Mouse (Mus musculus) midbrain, embryonic 16.5 days (tissue): ENCODE data around the gene Mfsd10. TPM values are rescaled to one million over a fixed set of nuclear protein-coding genes. Genes with fewer than 3 reads are reported as not detected.

Experiments used
- ATAC-seq: fragments of 200-750 bp; cut with Nextera tagmentation; 2 replicates; pipeline ENCODE4 v1.8.0; 2017; ENCODE audit warnings: moderate TSS enrichment
- H3K27ac ChIP-seq: fragments of 300-500 bp; sonication (generic); 2 replicates; pipeline ENCODE4 v1.5.1; 2014; ENCODE audit warnings: mild to moderate bottlenecking, low read length, mixed read lengths
- H3K27me3 ChIP-seq: fragments of 300-500 bp; sonication (generic); 2 replicates; pipeline ENCODE4 v1.6.1; 2014; ENCODE audit warnings: low read depth, low read length, mixed read lengths; ENCODE audit not compliant: control insufficient read depth, insufficient read depth
- H3K36me3 ChIP-seq: fragments of 300-500 bp; sonication (generic); 2 replicates; pipeline ENCODE4 v1.6.1; 2014; ENCODE audit warnings: mild to moderate bottlenecking, low read length, moderate library complexity, mixed read lengths; ENCODE audit not compliant: control insufficient read depth, insufficient read depth
- H3K4me1 ChIP-seq: fragments of 300-500 bp; sonication (generic); 2 replicates; pipeline ENCODE4 v1.6.1; 2014; ENCODE audit warnings: mild to moderate bottlenecking, low read length, mixed read lengths; ENCODE audit not compliant: control insufficient read depth, insufficient read depth
- H3K4me2 ChIP-seq: fragments of 300-500 bp; sonication (generic); 2 replicates; pipeline ENCODE4 v1.6.1; 2014; ENCODE audit warnings: mild to moderate bottlenecking, low read length, mixed read lengths
- H3K4me3 ChIP-seq: fragments of 300-500 bp; sonication (generic); 2 replicates; pipeline ENCODE4 v1.5.1; 2014; ENCODE audit warnings: low read depth, mild to moderate bottlenecking, low read length, moderate library complexity, mixed read lengths
- H3K9ac ChIP-seq: fragments of 300-500 bp; sonication (generic); 2 replicates; pipeline ENCODE4 v1.6.1; 2014; ENCODE audit warnings: low read depth, low read length, mixed read lengths
- H3K9me3 ChIP-seq: fragments of 300-500 bp; sonication (generic); replicated peaks from 2 replicates; pipeline ENCODE4 v1.6.1; 2014; ENCODE audit warnings: mild to moderate bottlenecking, low read length, mixed read lengths; ENCODE audit not compliant: control insufficient read depth, poor library complexity, severe bottlenecking
- WGBS: fragments of 180-500 bp; shearing (Covaris S2); extraction: QIAGEN DNeasy Blood & Tissue Kit; methylation state at CpG from one replicate; pipeline ENCODE4 v1.1.7; 2014; 5-methylcytosine and 5-hydroxymethylcytosine counted together
- polyA plus RNA-seq: library from polyadenylated mRNA; unstranded; fragments of >200 nt; fragmentation: Nextera tagmentation; extraction: Ambion mirVana; gene quantifications from 2 replicates; pipeline ENCODE4 v1.2.1, GENCODE M21; 2015

Gene Mfsd10
- polyA plus RNA-seq, 1 experiment from 2014 or later = 110 TPM

GRCm38 (mm10) chr5:34590702-34591101 is 46.3 kb downstream of the Mfsd10 start:
- no peaks in the 10 kb centered on the region for H3K27me3 ChIP-seq
- H3K4me1 ChIP-seq = peaks cover 17% of the 10 kb centered on the region
- no peak for ATAC-seq
- H3K27ac ChIP-seq = no peak overlapping the region
- WGBS = 32% methylated on average over 4 of the region's 4 CpGs
- H3K4me3 ChIP-seq = no peak overlapping the region
- H3K9ac ChIP-seq = no peak overlapping the region
- H3K36me3 ChIP-seq = peaks cover 3% of the 10 kb centered on the region; the same call in 1 of the 2 replicates
- no peak overlapping the region for H3K4me2 ChIP-seq
- H3K9me3 ChIP-seq = no peaks in the 10 kb centered on the region

GRCm38 (mm10) chr5:34590059-34590458 is 47.0 kb downstream of the Mfsd10 start:
- Histone ChIP-seq H3K9me3 (no peaks in the 10 kb centered on the region), H3K36me3 (peaks cover 3% of the 10 kb centered on the region; the same call in 1 of the 2 replicates), H3K27ac (no peak overlapping the region), H3K4me2 (no peak overlapping the region), H3K4me1 (peaks cover 17% of the 10 kb centered on the region), H3K4me3 (no peak overlapping the region), H3K27me3 (no peaks in the 10 kb centered on the region), H3K9ac (no peak overlapping the region)
- ATAC-seq = no peak
- 7% methylated on average over 5 of the region's 5 CpGs for WGBS

GRCm38 (mm10) chr5:34587881-34588280 is 49.1 kb downstream of the Mfsd10 start:
- WGBS = 62% methylated on average over 5 of the region's 5 CpGs

GRCm38 (mm10) chr5:34585216-34585615 is 51.8 kb downstream of the Mfsd10 start:
- Histone ChIP-seq H3K27ac (no peak overlapping the region), H3K9ac (no peak overlapping the region), H3K36me3 (no peaks in the 10 kb centered on the region), H3K4me2 (no peak overlapping the region), H3K4me3 (no peak overlapping the region), H3K4me1 (peaks cover 12% of the 10 kb centered on the region), H3K27me3 (no peaks in the 10 kb centered on the region), H3K9me3 (no peaks in the 10 kb centered on the region)
- no peak for ATAC-seq
- WGBS = 68% methylated on average over 5 of the region's 5 CpGs

More at GRCm38 (mm10) chr5:34587881-34588280, 49.1 kb downstream of the Mfsd10 start:
- Histone ChIP-seq H3K9me3 (no peaks in the 10 kb centered on the region), H3K27ac (no peak overlapping the region), H3K36me3 (no peaks in the 10 kb centered on the region), H3K27me3 (no peaks in the 10 kb centered on the region), H3K4me2 (no peak overlapping the region), H3K9ac (no peak overlapping the region), H3K4me1 (peaks cover 17% of the 10 kb centered on the region), H3K4me3 (no peak overlapping the region)
- ATAC-seq = no peak

Other genes with a start within 250 kb of the Mfsd10 start
- gene Tnip2, start 123.2 kb downstream of the Mfsd10 start, polyA plus RNA-seq = 9.2 and 14.1 TPM in 2 replicates
- 21.8 and 28.5 TPM in 2 replicates for gene Sh3bp2, start 111.4 kb downstream of the Mfsd10 start, polyA plus RNA-seq
- 203 and 212 TPM in 2 replicates for gene Add1, start 63.5 kb downstream of the Mfsd10 start, polyA plus RNA-seq
- gene Nop14, start 22.9 kb upstream of the Mfsd10 start, polyA plus RNA-seq = 19.7 and 20.6 TPM in 2 replicates
- 2.8 and 3.2 TPM in 2 replicates for gene Grk4, start 23.2 kb upstream of the Mfsd10 start, polyA plus RNA-seq
- gene Htt, start 124.5 kb upstream of the Mfsd10 start, polyA plus RNA-seq = 13.7 and 14.8 TPM in 2 replicates